Mouse (Mus musculus) retina, adult 2 months (tissue): ENCODE measurements around the gene St7l.
A peak's percentile ranks its signal among the peaks of the same experiment; 100 is the strongest.

Experiments
- DNase-seq: peaks from one replicate; pipeline ENCODE4 v3.0.0-alpha.2; 2012; ENCODE audit warnings: low read depth, low spot score

Gene St7l

GRCm38 (mm10) chr3:104901154-104901553 lies 37.3 kb downstream of the St7l start:
- DNase-seq = no peak

DNA sequence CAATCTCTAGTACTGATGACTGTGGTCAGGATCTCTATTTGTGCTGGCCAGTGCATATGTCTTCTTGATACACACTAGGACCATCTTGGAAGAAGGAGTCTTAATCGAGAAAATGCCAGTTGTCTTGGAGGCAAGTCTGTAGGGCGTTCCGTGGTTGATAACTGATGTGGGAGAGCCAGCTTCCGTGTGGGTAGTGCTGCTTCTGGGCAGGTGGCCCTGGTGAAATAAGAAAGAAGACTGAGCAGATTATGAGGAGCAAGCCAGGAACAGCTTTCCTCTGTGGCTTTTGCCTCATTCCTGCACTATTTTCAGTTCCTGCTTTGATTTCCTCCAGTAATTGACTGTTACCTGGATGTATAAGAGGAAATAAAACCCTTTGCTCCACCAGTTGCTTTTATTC lies 41.6 kb downstream of the St7l start:
- no peak for DNase-seq

DNA sequence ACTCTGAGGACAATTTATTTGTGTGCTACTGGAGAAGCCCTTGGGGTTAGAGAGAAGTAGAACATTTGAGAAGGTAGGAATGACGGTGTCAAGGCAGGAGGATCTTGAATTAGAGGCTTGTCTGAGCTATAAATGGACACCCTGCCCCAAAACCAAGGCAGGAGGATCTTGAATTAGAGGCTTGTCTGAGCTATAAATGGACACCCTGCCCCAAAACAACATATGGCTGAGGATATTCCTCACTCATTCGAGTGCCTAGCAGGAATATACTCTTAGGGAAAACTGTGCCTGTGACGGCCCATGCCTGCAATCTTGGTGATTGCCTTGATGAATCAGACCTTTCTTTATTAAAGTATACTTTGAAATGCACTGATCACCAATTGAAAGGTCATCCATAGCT lies 42.2 kb downstream of the St7l start:
- no peak for DNase-seq

GRCm38 (mm10) chr3:104909195-104909594 lies 45.4 kb downstream of the St7l start:
- DNase-seq = no peak

DNA sequence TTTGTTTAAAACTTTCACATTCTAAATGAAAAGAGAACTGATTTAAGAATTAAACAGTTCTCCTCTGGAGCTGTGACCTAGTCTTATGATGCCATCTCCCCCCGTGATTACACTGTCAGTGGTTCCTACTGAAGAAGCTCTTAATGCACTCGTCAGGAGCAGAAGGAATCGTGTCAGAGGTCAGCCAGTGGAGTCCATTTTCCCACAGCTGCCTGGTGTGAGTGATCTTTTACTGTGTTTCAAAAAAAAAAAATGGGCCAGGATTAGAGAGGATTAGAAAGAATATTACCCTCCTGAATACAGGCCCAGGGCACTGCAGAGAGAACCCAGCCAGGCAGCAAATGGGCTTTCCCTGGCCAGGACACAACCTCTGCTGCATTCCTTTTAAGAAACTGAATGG lies 51.2 kb downstream of the St7l start:
- DNase-seq = peak; percentile 6

DNA sequence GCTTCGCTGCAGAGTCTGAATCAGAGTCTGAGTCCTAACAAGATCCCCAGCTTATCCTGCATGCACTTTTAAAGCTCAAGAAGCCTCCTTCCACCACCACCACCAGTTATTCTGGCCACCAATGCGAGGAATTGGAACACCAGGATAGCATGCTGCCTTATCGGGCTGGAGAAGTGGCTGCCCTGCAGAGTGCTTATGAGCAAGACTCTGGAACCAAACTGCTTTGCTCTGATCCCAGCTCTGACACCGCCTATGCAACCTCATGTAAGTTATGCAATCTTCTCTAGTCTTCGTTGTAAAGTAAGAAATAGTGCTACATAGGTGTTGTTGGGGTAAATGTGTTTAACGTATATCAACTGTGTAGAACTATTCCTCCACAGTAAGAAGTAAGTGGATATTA lies 65.6 kb downstream of the St7l start:
- no peak for DNase-seq

DNA sequence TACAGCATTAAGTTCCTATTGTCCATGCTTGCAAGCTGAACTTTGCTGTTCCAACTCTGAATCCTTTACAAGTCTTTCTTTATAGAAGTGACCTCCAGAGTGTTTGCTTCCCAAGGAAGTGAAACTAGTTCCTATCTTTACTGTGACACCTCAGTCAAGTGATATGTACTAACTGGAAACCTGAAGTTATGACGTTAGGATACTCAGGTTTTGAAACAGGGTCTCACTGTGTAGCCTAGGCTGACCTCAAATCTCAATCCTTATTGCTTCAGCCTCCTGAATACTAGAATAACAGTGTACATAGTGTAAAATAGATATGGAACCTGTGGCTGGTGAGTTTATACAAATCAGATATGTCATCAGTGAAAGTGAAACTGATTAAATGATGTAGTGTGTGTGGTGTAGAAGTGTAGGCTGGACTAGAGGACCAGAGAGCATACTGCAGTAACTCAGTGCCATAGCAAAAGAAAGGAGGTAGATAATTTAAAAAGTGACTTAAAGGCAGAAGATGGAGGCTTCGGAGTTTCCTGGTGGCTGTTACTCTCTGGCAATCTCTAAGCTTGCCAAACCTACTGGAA lies 74.0 kb downstream of the St7l start:
- no peak for DNase-seq

- DNase-seq = no peak
These were observed 74.5 kb downstream of the St7l start for GRCm38 (mm10) chr3:104938327-104938726.

DNA sequence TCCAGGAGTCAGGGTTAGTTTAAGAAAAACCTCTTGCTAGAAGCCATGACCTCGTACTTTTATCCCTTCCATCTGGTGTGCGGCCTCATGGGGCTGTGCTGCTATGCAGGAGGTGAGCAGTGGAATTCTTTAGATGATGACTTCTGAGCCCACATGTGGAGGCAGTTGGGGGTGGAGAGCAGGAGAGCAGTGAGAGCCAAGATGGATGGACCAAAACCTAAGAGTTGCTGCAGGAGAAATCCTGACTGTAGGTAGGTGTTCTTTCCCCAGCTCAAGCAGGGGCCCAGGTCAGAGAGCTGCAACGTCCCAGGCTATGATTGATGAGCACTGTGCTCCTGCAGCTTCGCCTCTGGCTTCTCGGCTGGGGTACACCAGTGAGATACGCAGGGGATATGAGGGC lies 76.9 kb downstream of the St7l start:
- DNase-seq = no peak

DNA sequence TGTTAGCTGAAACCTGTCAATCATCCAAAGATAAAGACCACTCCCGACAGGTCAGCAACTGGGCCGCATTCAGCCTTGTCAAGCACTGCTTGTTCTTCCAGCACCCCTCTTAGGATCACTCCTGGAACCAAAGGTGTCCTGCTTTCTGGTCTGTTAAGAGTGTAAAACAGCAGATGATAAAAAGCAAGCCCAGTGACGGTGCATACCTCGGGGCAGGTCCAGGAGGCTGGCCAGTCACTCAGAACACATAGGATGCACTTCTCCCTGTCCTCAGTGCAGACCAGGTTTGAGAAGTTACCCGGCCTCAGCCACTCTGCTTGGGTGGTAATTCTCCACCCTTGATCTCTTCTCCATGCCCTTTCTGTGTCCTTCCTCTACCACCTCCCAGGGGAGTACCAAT lies 78.9 kb downstream of the St7l start:
- DNase-seq = no peak

GRCm38 (mm10) chr3:104943333-104943732 lies 79.5 kb downstream of the St7l start:
- DNase-seq = no peak

GRCm38 (mm10) chr3:104944894-104945293 lies 81.1 kb downstream of the St7l start:
- DNase-seq = no peak

- no peak for DNase-seq
These were observed 87.1 kb downstream of the St7l start for GRCm38 (mm10) chr3:104950926-104951325.

GRCm38 (mm10) chr3:104952891-104953670 lies 89.3 kb downstream of the St7l start:
- DNase-seq = no peak

DNA sequence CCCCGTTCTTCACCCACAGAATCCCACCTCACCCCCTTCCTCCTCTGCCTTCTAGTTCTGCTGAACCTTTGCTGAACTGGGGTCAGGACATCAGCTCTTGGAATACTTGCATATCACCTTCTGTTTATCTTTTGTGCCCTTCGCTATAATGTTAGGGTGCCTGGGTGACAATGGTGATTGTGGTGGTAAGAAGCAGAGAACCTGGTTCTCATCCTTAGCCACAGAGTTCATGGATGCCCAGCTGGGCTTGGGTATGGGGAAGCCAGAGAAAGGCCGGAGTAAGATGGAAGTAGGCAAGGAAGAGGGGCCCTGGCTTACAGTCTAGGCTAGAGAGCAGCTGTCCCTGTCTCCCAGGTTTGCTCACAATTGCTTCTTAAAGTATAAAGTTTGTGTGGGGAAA lies 90.3 kb downstream of the St7l start:
- no peak for DNase-seq

DNA sequence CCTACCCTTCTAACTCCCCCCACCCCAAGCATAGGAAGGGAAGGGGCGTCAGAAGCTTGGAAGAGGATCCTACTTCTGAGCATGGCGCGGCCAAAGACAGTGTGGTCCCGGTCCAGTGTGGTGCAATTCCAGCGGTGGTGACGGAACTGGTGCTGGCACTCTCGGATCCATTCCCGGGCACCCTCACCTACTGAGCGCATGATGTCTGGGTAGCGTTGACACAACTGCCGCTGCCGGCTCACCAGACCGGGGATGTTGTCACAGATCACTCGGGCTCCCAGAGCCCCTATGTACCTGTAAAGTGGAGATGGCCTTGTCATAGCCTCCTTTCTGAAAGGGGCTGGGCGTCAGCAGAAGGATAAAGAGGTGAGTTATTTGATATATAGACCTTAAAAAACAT lies 90.7 kb downstream of the St7l start:
- no peak for DNase-seq

DNA sequence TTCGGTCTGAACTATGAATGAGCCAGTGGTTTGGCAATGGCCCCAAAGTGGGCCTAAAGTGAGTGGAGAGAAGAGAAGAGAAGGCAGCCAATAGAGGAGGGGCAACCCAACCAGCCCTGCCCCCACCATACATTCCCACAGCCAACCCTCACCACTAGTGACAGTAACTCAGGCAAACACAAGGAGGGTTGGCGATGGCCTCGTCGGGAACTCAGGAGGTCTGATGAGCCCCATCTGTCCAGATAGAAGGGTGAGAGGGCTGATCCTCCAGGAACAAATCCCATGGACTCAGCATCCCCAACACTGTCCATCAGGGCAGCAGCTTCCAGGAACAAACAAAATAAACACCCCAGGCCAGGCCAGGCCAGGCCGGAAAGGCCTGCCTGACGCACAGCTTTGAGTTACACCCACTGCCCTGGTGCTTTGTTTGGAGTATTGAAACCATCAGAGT lies 92.4 kb downstream of the St7l start:
- no peak for DNase-seq

DNA sequence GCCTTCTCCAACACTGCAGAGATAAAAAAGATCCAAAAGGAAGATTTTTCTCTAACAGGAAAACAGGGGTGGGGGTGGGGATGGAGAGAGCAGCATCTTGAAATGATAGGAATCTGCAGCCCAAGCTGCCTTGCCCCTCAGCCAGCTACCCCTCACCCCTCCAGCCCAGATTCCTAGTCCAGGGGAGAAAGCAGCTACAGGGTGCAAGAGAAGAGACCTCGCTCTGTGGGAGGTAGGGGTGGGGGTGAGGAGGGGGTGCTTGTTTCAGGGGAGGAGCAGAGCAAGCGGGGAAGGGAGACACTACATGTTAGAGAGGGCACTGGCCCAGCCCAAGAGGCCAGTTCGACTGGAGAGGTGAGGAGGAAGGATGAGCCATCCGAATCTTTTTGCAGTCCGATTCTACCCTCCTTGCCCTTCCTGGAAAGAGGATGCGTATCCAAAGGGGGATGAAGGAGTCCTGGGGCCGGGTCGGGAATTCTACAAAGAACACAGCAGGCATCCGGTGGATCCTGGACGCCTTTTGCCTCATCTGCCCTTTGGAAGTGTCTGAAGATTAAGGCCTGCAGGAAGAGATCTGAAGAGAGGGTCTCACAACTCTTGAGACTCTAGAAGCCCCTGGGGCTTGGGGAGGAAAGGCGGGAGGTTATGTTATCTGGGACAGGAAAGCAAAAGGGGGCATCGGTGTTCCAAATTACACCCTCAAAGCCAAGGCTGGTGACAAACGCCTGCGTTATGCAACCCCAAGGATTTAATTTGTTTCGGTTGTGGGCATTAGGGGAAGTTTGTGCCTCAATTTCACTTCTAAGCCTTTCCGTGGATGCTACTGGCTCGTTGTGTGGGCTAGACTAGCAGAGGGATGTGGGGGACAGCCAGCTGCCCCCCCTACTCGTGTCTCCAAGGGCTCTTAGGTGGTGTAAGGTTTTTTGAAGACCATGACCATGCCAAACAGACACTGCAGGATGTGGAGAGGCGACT lies 96.5 kb downstream of the St7l start:
- no peak for DNase-seq

DNA sequence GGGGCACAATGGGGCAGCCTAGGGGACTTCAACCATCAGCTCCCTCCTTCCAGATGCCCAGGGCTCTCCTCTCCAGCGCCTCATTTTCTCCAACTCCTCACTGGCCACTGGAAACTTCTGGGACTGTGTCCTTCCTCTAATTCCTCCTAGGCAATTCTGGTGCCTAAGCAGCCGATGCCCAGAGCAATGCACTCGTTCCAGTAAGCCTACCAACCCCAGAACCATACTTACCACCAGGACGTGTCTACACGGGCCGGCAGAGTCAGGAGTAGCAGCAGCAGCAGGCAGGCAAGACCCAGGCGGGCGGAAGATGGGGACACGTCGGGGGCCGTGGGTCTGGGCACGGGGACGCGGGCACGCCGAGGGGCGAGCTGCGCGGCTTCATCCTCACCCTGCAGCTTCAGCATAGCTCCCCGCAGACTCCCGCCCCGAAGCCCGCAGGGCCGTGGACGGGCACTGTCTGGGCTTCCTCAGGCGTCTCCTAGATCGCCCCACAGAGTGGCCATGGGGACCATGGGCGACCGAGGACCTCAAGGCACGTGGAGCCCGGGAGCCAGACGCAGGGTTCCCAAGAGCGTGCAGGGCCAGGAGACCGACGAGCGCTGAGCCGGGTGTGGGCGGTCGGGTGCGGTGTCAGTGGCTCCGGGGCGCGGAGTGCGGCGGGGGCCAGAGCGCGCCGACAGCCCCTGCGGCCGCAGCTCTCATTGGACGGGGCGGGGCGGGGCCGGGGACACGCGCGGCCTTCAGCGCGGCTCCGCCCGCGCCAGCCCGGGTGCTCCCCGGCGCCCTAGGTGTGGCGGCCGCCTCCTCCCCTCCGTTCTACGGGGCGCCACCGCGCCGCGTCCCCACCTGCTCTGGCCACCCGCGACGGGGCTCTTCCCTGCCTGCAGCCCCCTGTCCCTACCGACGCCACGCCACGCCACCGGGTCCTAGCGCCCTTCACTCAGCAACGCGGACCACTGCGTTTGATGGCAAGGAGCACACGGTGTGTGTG lies 97.6 kb downstream of the St7l start, which contains the start of gene Wnt2b:
Gene Wnt2b (minus strand): TSS at position 856 of the 994 bp plus-strand sequence.
- no peak for DNase-seq

DNA sequence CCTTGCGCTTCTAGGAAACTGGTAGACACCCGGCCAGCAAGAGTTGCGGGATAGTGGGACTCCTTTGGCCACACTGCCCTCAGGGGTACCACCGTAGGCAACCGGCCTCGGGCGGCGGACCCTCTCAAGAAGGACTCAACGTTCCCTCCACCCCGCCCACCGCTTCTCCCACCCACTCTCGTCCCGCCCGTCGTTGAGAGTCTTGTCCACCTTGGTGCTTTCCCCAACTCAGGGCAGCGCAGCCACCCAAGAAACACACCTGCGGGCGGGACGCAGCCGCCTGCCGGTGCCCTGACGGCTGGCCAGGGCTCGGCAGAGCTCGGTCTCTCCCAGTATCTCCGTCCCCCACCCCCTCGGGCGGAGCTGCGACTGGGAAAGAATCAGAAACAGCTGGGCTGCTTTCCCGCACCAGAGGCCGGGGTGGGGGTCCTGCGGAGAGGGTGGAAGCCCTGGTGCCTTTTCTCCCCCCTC lies 98.4 kb downstream of the St7l start:
- DNase-seq = no peak

DNA sequence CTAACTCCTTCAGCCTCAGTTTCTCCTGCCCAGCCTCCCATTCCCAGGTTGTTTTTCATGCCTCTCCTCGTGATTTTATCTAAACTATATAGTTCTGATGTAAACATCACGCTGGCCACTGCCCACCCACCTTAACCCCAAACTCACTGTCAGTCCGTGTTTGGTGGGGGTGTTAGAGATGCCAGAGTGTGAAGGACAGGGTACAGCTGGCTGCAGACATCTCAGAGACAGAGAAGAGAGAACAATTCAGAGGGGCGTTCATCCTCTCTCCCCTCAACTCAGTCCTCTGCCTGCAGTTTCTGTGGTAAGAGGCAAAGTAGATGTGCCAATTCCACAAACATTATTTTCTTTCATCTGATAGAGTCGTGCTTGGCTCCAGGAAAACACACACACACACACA lies 99.1 kb downstream of the St7l start:
- DNase-seq = no peak
